Mouse (Mus musculus): Measurements from ENCODE around the gene Plxnd1. TPM values are rescaled to one million over a fixed set of nuclear protein-coding genes. Genes with fewer than 3 reads are reported as not detected.

Plxnd1 gene
- polyA plus RNA-seq, 1 experiment, result 54.2 TPM

GRCm38 (mm10) chr6:115967291-115967880 lies 27.4 kb downstream of the Plxnd1 start:
- Histone ChIP-seq H3K27ac (ENCODE audit: insufficient read depth, low read depth, low read length) (no peak overlapping the region), H3K4me1 (ENCODE audit: control insufficient read depth, insufficient read depth, low read length) (peaks cover 4% of the 10 kb centered on the region), H3K4me3 (ENCODE audit: insufficient read depth, low read depth, low read length) (no peak overlapping the region), H3K36me3 (ENCODE audit: control insufficient read depth, insufficient read depth, low read length) (no peaks in the 10 kb centered on the region), H3K27me3 (replicated peaks; ENCODE audit: control insufficient read depth, insufficient read depth, low read length) (no peaks in the 10 kb centered on the region)
- no peak for TF ChIP-seq CTCF (conservative IDR thresholded peaks at IDR 0.05; ENCODE audit: insufficient read depth, insufficient read length, low read depth, low read length)
- no peak for TF ChIP-seq POLR2A (IDR thresholded peaks at IDR 0.05; ENCODE audit: low read depth, low read length)
- DNase-seq, result no peak
- 88% methylated on average over 15 of the region's 15 CpGs for WGBS

- Histone ChIP-seq H3K36me3 (ENCODE audit: control insufficient read depth, insufficient read depth, low read length) (no peaks in the 10 kb centered on the region), H3K27me3 (replicated peaks; ENCODE audit: control insufficient read depth, insufficient read depth, low read length) (no peaks in the 10 kb centered on the region), H3K27ac (ENCODE audit: insufficient read depth, low read depth, low read length) (no peak overlapping the region)
These were observed 28.4 kb downstream of the Plxnd1 start for GRCm38 (mm10) chr6:115966227-115966966.

GRCm38 (mm10) chr6:115963656-115964055 lies 31.1 kb downstream of the Plxnd1 start:
- WGBS, result 71% methylated on average over 9 of the region's 9 CpGs

More at GRCm38 (mm10) chr6:115966227-115966966, 28.4 kb downstream of the Plxnd1 start:
- Histone ChIP-seq H3K4me1 (ENCODE audit: control insufficient read depth, insufficient read depth, low read length) (peaks cover under 1% of the 10 kb centered on the region), H3K4me3 (ENCODE audit: insufficient read depth, low read depth, low read length) (no peak overlapping the region)
- TF ChIP-seq POLR2A (IDR thresholded peaks at IDR 0.05; ENCODE audit: low read depth, low read length), result no peak
- no peak for TF ChIP-seq CTCF (conservative IDR thresholded peaks at IDR 0.05; ENCODE audit: insufficient read depth, insufficient read length, low read depth, low read length)
- 92% methylated on average over 19 of the region's 19 CpGs for WGBS
- no peak for DNase-seq

GRCm38 (mm10) chr6:115962439-115963085 lies 32.2 kb downstream of the Plxnd1 start:
- H3K36me3 ChIP-seq (ENCODE audit: control insufficient read depth, insufficient read depth, low read length), result no peaks in the 10 kb centered on the region

More at GRCm38 (mm10) chr6:115963656-115964055, 31.1 kb downstream of the Plxnd1 start:
- Histone ChIP-seq H3K27ac (ENCODE audit: insufficient read depth, low read depth, low read length) (no peak overlapping the region), H3K27me3 (replicated peaks; ENCODE audit: control insufficient read depth, insufficient read depth, low read length) (no peaks in the 10 kb centered on the region), H3K36me3 (ENCODE audit: control insufficient read depth, insufficient read depth, low read length) (no peaks in the 10 kb centered on the region), H3K4me1 (ENCODE audit: control insufficient read depth, insufficient read depth, low read length) (peaks cover 3% of the 10 kb centered on the region; the same call in 1 of the 2 replicates), H3K4me3 (ENCODE audit: insufficient read depth, low read depth, low read length) (no peak overlapping the region)
- TF ChIP-seq POLR2A (IDR thresholded peaks at IDR 0.05; ENCODE audit: low read depth, low read length) (no peak), CTCF (conservative IDR thresholded peaks at IDR 0.05; ENCODE audit: insufficient read depth, insufficient read length, low read depth, low read length) (no peak)
- no peak for DNase-seq

GRCm38 (mm10) chr6:115961743-115962142 lies 33.1 kb downstream of the Plxnd1 start:
- H3K4me1 ChIP-seq (ENCODE audit: control insufficient read depth, insufficient read depth, low read length), result peaks cover 14% of the 10 kb centered on the region
- 78% methylated on average over 3 of the region's 3 CpGs for WGBS

More at GRCm38 (mm10) chr6:115962439-115963085, 32.2 kb downstream of the Plxnd1 start:
- Histone ChIP-seq H3K27ac (ENCODE audit: insufficient read depth, low read depth, low read length) (no peak overlapping the region), H3K4me1 (ENCODE audit: control insufficient read depth, insufficient read depth, low read length) (peaks cover 6% of the 10 kb centered on the region; the same call in 1 of the 2 replicates), H3K27me3 (replicated peaks; ENCODE audit: control insufficient read depth, insufficient read depth, low read length) (no peaks in the 10 kb centered on the region), H3K4me3 (ENCODE audit: insufficient read depth, low read depth, low read length) (no peak overlapping the region)
- no peak for DNase-seq
- TF ChIP-seq CTCF (conservative IDR thresholded peaks at IDR 0.05; ENCODE audit: insufficient read depth, insufficient read length, low read depth, low read length), result peak; percentile 49
- no peak for TF ChIP-seq POLR2A (IDR thresholded peaks at IDR 0.05; ENCODE audit: low read depth, low read length)
- WGBS, result 46% methylated on average over 23 of the region's 23 CpGs

GRCm38 (mm10) chr6:115960322-115960721 lies 34.5 kb downstream of the Plxnd1 start:
- H3K27ac ChIP-seq (ENCODE audit: insufficient read depth, low read depth, low read length), result no peak overlapping the region

More at GRCm38 (mm10) chr6:115961743-115962142, 33.1 kb downstream of the Plxnd1 start:
- Histone ChIP-seq H3K27me3 (replicated peaks; ENCODE audit: control insufficient read depth, insufficient read depth, low read length) (no peaks in the 10 kb centered on the region), H3K27ac (ENCODE audit: insufficient read depth, low read depth, low read length) (no peak overlapping the region), H3K36me3 (ENCODE audit: control insufficient read depth, insufficient read depth, low read length) (no peaks in the 10 kb centered on the region), H3K4me3 (ENCODE audit: insufficient read depth, low read depth, low read length) (no peak overlapping the region)
- TF ChIP-seq POLR2A (IDR thresholded peaks at IDR 0.05; ENCODE audit: low read depth, low read length) (no peak), CTCF (conservative IDR thresholded peaks at IDR 0.05; ENCODE audit: insufficient read depth, insufficient read length, low read depth, low read length) (no peak)
- no peak for DNase-seq

More at GRCm38 (mm10) chr6:115960322-115960721, 34.5 kb downstream of the Plxnd1 start:
- 92% methylated on average over 19 of the region's 19 CpGs for WGBS
- DNase-seq, result no peak
- TF ChIP-seq POLR2A (IDR thresholded peaks at IDR 0.05; ENCODE audit: low read depth, low read length), result no peak
- TF ChIP-seq CTCF (conservative IDR thresholded peaks at IDR 0.05; ENCODE audit: insufficient read depth, insufficient read length, low read depth, low read length), result no peak
- Histone ChIP-seq H3K36me3 (ENCODE audit: control insufficient read depth, insufficient read depth, low read length) (no peaks in the 10 kb centered on the region), H3K4me1 (ENCODE audit: control insufficient read depth, insufficient read depth, low read length) (peaks cover 18% of the 10 kb centered on the region), H3K4me3 (ENCODE audit: insufficient read depth, low read depth, low read length) (no peak overlapping the region), H3K27me3 (replicated peaks; ENCODE audit: control insufficient read depth, insufficient read depth, low read length) (no peaks in the 10 kb centered on the region)
